Mouse (Mus musculus) E14TG2a.4 (cell line): ENCODE results near the gene Usp24.

Source experiments
- CTCF ChIP-seq: conservative IDR thresholded peaks from 2 replicates; pipeline ENCODE4 v1.5.1; 2014; ENCODE audit warnings: low read length
- NANOG ChIP-seq: IDR thresholded peaks from 2 replicates; pipeline ENCODE4 v1.6.1; 2014; ENCODE audit warnings: borderline replicate concordance, low read length, mixed read lengths
- POU5F1 ChIP-seq: IDR thresholded peaks from 2 replicates; pipeline ENCODE4 v1.6.1; 2014; ENCODE audit warnings: low read length, borderline replicate concordance

DNA sequence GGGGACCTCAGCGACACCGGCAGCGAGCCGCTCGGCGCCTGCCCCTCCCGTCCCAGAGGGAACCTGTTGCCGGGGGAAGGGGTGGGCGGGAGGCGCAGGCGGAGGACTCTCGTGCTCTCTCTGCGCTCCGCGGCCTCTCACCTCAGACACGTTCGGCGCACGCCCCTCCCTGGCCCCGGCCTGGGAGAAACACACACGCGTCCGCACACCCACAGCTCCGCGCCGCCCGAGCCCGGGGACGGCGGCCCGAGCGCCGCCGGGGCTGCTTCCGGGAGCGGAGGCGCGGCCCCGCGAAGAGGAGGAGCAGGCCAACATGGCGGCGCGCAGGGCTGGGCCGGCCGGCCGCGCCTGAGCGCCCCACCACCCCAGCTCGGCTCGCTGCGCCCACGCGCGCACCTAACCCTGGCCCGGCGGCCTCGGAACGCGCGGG is at the start of gene Usp24:
- TF ChIP-seq CTCF (no peak), POU5F1 (no peak), NANOG (no peak)
